Mouse (Mus musculus) hindbrain, embryonic 11.5 days (tissue): ENCODE measurements around the gene Pip4k2c. TPM values are rescaled to one million over a fixed set of nuclear protein-coding genes. Genes with fewer than 3 reads are reported as not detected.

Experiments
- ATAC-seq: fragments of 200-750 bp; cut with Nextera tagmentation; 2 replicates; pipeline ENCODE4 v1.8.0; 2017; ENCODE audit warnings: mild to moderate bottlenecking, moderate TSS enrichment, moderate library complexity; ENCODE audit not compliant: low FRiP score
- DNase-seq: peaks from one replicate; pipeline ENCODE4 v3.0.0-alpha.2; 2015; ENCODE audit warnings: low spot score
- H3K27ac ChIP-seq: fragments of 300-500 bp; sonication (generic); 2 replicates; pipeline ENCODE4 v1.5.1; 2014; ENCODE audit warnings: mild to moderate bottlenecking, low read depth, low read length
- H3K27me3 ChIP-seq: fragments of 300-500 bp; sonication (generic); 2 replicates; pipeline ENCODE4 v1.6.1; 2014; ENCODE audit warnings: mild to moderate bottlenecking, low read length, moderate library complexity, mixed read lengths; ENCODE audit not compliant: control insufficient read depth, insufficient read depth
- H3K36me3 ChIP-seq: fragments of 300-500 bp; sonication (generic); 2 replicates; pipeline ENCODE4 v1.6.1; 2014; ENCODE audit warnings: mild to moderate bottlenecking, low read length, moderate library complexity, mixed read lengths; ENCODE audit not compliant: control insufficient read depth, insufficient read depth
- H3K4me1 ChIP-seq: fragments of 300-500 bp; sonication (generic); replicated peaks from 2 replicates; pipeline ENCODE4 v1.6.1; 2014; ENCODE audit warnings: low read length, mixed read lengths; ENCODE audit not compliant: control insufficient read depth, insufficient read depth
- H3K4me2 ChIP-seq: fragments of 300-500 bp; sonication (generic); replicated peaks from 2 replicates; pipeline ENCODE4 v1.6.1; 2014; ENCODE audit warnings: mild to moderate bottlenecking, low read depth, low read length
- H3K4me3 ChIP-seq: fragments of 300-500 bp; sonication (generic); 2 replicates; pipeline ENCODE4 v1.5.1; 2014; ENCODE audit warnings: low read depth, low read length
- H3K9ac ChIP-seq: fragments of 300-500 bp; sonication (generic); 2 replicates; pipeline ENCODE4 v1.6.1; 2014; ENCODE audit warnings: low read depth, low read length
- H3K9me3 ChIP-seq: fragments of 300-500 bp; sonication (generic); 2 replicates; pipeline ENCODE4 v1.6.1; 2016; ENCODE audit warnings: low read length; ENCODE audit not compliant: control insufficient read depth
- WGBS: fragments of 180-500 bp; shearing (Covaris S2); extraction: QIAGEN DNeasy Blood & Tissue Kit; methylation state at CpG from one replicate; pipeline ENCODE4 v1.1.7; 2014; 5-methylcytosine and 5-hydroxymethylcytosine counted together
- polyA plus RNA-seq: library from polyadenylated mRNA; unstranded; fragments of >200 nt; fragmentation: Nextera tagmentation; extraction: Ambion mirVana; gene quantifications from 2 replicates; pipeline ENCODE4 v1.2.1, GENCODE M21; 2014

Gene Pip4k2c
- polyA plus RNA-seq, 1 experiment from 2014 or later = 12.9 TPM

GRCm38 (mm10) chr10:127231741-127232140 lies 20.4 kb upstream of the Pip4k2c start:
- ATAC-seq (no peak), DNase-seq (no peak)
- Histone ChIP-seq H3K4me2 (no peak overlapping the region), H3K9me3 (no peaks in the 10 kb centered on the region), H3K9ac (no peak overlapping the region), H3K27me3 (peaks cover 2% of the 10 kb centered on the region; the same call in 1 of the 2 replicates), H3K4me3 (no peak overlapping the region), H3K27ac (no peak overlapping the region), H3K4me1 (peaks cover 1% of the 10 kb centered on the region; the same call in 1 of the 2 replicates), H3K36me3 (no peaks in the 10 kb centered on the region)
- 86% methylated on average over 14 of the region's 14 CpGs for WGBS

DNA sequence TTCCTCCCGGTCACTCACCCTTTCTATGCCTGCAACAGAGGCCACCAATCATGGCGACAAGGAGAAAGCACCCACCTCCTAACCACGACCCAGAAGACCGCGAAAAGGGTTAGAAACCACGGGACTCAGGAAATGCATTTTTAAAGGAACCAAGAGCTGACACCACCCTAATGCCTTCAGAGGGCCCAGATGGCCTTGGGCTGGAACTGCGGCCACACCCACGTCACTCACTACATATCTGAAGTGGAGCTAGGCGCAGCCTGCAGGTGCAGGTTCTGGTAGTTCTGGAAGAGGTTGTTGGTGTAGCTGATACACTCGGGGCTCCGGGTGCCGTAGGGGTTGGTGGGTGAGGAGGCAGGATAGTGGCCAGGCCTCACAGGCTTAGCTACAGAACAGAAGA lies 19.3 kb upstream of the Pip4k2c start:
- H3K27ac ChIP-seq = no peak overlapping the region
- no peak overlapping the region for H3K9ac ChIP-seq
- H3K9me3 ChIP-seq = no peaks in the 10 kb centered on the region
- H3K36me3 ChIP-seq = no peaks in the 10 kb centered on the region
- 93% methylated on average over 12 of the region's 12 CpGs for WGBS
- no peaks in the 10 kb centered on the region for H3K4me1 ChIP-seq
- H3K4me3 ChIP-seq = no peak overlapping the region
- ATAC-seq (no peak), DNase-seq (no peak)
- no peak overlapping the region for H3K4me2 ChIP-seq
- peaks cover 2% of the 10 kb centered on the region; the same call in 1 of the 2 replicates for H3K27me3 ChIP-seq

DNA sequence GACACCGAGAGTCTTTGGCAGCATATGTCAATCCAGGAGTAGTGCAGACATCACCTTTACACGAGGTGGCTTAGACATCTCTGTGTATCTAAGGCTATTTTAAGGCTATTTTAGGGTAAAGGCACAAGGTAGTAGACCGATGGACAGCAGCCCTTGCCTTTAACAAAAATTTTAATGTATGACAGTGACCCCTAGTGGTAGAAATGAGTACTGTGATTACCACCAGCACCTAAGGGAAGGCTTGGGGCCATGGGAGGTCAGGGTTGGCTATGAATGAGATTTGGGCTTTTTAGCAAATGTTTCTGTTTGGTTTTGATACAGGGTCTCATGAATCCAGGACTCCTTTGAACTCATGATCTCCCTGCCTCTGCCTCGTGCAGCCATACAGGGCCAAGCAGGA lies 17.5 kb upstream of the Pip4k2c start:
- H3K27ac ChIP-seq = no peak overlapping the region
- H3K9me3 ChIP-seq = no peaks in the 10 kb centered on the region
- H3K36me3 ChIP-seq = no peaks in the 10 kb centered on the region
- 27% methylated on average over 4 of the region's 4 CpGs for WGBS
- no peaks in the 10 kb centered on the region for H3K4me1 ChIP-seq
- no peak overlapping the region for H3K9ac ChIP-seq
- no peak overlapping the region for H3K4me3 ChIP-seq
- ATAC-seq (peak; percentile 60; the same call in 1 of the 2 replicates), DNase-seq (peak; percentile 81)
- H3K27me3 ChIP-seq = peaks cover 2% of the 10 kb centered on the region; the same call in 1 of the 2 replicates
- no peak overlapping the region for H3K4me2 ChIP-seq

- 88% methylated on average over 8 of the region's 8 CpGs for WGBS
Measured at GRCm38 (mm10) chr10:127227163-127227562, 15.8 kb upstream of the Pip4k2c start.

DNA sequence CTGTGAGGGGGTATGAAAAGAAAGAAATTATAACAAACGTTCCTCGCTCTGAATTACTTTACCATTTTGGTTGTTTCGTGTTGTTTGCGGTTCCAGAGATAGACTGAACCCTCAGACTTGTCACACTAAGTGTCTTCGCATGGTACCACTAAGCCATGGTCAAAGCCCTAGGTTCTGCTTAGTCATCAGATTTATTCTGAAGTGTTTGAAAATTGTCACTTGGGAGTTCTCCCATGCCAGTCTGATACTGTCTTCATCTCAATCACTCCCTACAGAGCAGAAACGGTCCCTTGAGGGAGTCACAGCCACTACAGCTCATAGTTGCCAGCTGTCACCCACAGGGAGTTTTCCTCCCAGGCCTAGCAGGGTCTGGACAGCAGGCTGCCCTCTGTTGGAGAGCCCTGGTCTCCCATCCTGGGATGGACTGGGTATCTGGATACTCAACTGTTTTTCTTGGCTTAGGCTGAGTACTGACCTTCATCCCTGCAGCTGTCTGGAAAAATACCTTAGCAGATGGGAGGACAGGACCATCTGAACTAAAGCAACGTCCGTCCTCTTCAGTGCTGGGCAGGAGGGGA lies 15.0 kb upstream of the Pip4k2c start:
- Histone ChIP-seq H3K4me1 (no peaks in the 10 kb centered on the region), H3K36me3 (no peaks in the 10 kb centered on the region), H3K9ac (no peak overlapping the region), H3K4me2 (no peak overlapping the region), H3K27me3 (peaks cover 2% of the 10 kb centered on the region; the same call in 1 of the 2 replicates), H3K27ac (no peak overlapping the region), H3K4me3 (no peak overlapping the region), H3K9me3 (no peaks in the 10 kb centered on the region)
- 74% methylated on average over 8 of the region's 8 CpGs for WGBS
- DNase-seq = peak; percentile 41
- no peak for ATAC-seq

More at GRCm38 (mm10) chr10:127227163-127227562, 15.8 kb upstream of the Pip4k2c start:
- H3K27me3 ChIP-seq = peaks cover 2% of the 10 kb centered on the region; the same call in 1 of the 2 replicates
- H3K9me3 ChIP-seq = no peaks in the 10 kb centered on the region
- H3K4me2 ChIP-seq = no peak overlapping the region
- no peak overlapping the region for H3K4me3 ChIP-seq
- no peaks in the 10 kb centered on the region for H3K4me1 ChIP-seq
- H3K27ac ChIP-seq = no peak overlapping the region
- ATAC-seq (no peak), DNase-seq (no peak)
- H3K36me3 ChIP-seq = no peaks in the 10 kb centered on the region
- H3K9ac ChIP-seq = no peak overlapping the region

GRCm38 (mm10) chr10:127225732-127226131 lies 14.3 kb upstream of the Pip4k2c start:
- Histone ChIP-seq H3K27me3 (peaks cover under 1% of the 10 kb centered on the region; the same call in 1 of the 2 replicates), H3K27ac (no peak overlapping the region), H3K4me3 (no peak overlapping the region), H3K9ac (no peak overlapping the region), H3K9me3 (no peaks in the 10 kb centered on the region), H3K4me2 (no peak overlapping the region), H3K4me1 (no peaks in the 10 kb centered on the region), H3K36me3 (no peaks in the 10 kb centered on the region)
- no peak for DNase-seq
- no peak for ATAC-seq
- 21% methylated on average over 10 of the region's 10 CpGs for WGBS

DNA sequence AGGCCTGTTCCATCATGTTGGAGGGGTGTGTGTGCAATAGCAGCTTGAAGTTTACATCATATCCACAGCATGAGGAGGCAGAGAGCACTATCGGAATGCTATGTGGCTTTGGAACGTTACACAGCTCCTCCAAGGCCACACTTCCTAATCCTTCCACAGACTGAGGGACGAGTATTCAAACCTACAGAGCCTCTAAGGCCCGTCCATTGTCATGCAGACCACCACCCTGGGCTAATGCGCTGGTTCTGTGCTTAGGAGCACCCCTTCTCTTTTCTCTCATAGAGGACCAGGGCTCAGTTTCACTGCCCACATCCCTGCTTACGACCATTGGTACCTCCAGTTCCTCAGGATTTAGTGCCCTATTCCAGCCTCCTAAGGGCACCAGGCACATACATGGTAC lies 13.8 kb upstream of the Pip4k2c start:
- no peaks in the 10 kb centered on the region for H3K4me1 ChIP-seq
- H3K27ac ChIP-seq = no peak overlapping the region
- DNase-seq (no peak), ATAC-seq (no peak)
- no peaks in the 10 kb centered on the region for H3K9me3 ChIP-seq
- H3K9ac ChIP-seq = no peak overlapping the region
- no peaks in the 10 kb centered on the region for H3K36me3 ChIP-seq
- H3K4me2 ChIP-seq = no peak overlapping the region
- no peak overlapping the region for H3K4me3 ChIP-seq
- 25% methylated on average over 6 of the region's 6 CpGs for WGBS
- H3K27me3 ChIP-seq = no peaks in the 10 kb centered on the region

DNA sequence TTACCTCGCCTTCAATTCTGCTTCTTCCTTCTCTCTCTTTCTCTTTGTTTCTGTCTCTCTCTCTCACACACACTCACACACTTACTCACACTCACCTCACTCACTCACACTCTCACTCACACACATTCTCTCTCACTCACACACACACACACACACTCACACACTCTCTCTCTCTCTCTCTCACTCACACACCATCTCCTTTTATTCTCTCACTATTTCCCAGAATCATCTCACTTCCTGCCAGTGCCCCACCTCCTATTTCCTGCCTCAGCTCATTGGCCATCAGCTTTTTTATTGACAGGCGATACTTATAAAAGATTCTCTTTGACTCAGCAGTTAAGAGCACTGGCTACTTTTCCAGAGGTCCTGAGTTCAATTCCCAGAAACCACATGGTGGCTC lies 7.0 kb upstream of the Pip4k2c start:
- Histone ChIP-seq H3K9me3 (no peaks in the 10 kb centered on the region), H3K4me1 (no peaks in the 10 kb centered on the region), H3K27me3 (no peaks in the 10 kb centered on the region), H3K4me2 (no peak overlapping the region), H3K4me3 (no peak overlapping the region), H3K36me3 (no peaks in the 10 kb centered on the region), H3K9ac (no peak overlapping the region), H3K27ac (no peak overlapping the region)
- WGBS = 89% methylated on average over 2 of the region's 2 CpGs
- ATAC-seq (no peak), DNase-seq (no peak)

GRCm38 (mm10) chr10:127217177-127217576 lies 5.8 kb upstream of the Pip4k2c start:
- Histone ChIP-seq H3K4me1 (no peaks in the 10 kb centered on the region), H3K27ac (no peak overlapping the region), H3K27me3 (no peaks in the 10 kb centered on the region), H3K9ac (no peak overlapping the region), H3K4me3 (no peak overlapping the region), H3K4me2 (no peak overlapping the region), H3K9me3 (no peaks in the 10 kb centered on the region), H3K36me3 (no peaks in the 10 kb centered on the region)
- no peak for DNase-seq
- ATAC-seq = no peak
